Mouse (Mus musculus) erythroblast, adult 5-6 weeks (primary cell): ENCODE results near the gene Lilra6. TPM values are rescaled to one million over a fixed set of nuclear protein-coding genes. Genes with fewer than 3 reads are reported as not detected.
"Not testable (repeated sequence)": the region's sequence is repeated elsewhere in the genome, so short reads cannot be mapped to it uniquely, and the experiment has no call there.

Experiments
- ATAC-seq: replicated peaks from 2 replicates; pipeline ENCODE4 v1.8.0; 2016; ENCODE audit warnings: moderate number of reproducible peaks, mild to moderate bottlenecking, moderate TSS enrichment, inconsistent platforms; ENCODE audit not compliant: poor library complexity, low FRiP score, severe bottlenecking
- total RNA-seq, 2 experiments: library from RNA; stranded (forward) in 1 of 2; stranded (reverse) in 1 of 2; fragments of 150-400 nt in 1 of 2; fragments of 200-764, 138-1000 nt in 1 of 2; gene quantifications; 2 replicates each; pipeline versions ENCODE4 v1.2.3 to v1.2.4; 2015 to 2017; ENCODE audit warnings: low replicate concordance in 2 of 2

Lilra6 gene
- 13.6 and 20.8 TPM in 2 replicates for total RNA-seq (2015; ENCODE audit: low replicate concordance)
- total RNA-seq (2017; ENCODE audit: low replicate concordance) = 3.1 and 3.9 TPM in 2 replicates

DNA sequence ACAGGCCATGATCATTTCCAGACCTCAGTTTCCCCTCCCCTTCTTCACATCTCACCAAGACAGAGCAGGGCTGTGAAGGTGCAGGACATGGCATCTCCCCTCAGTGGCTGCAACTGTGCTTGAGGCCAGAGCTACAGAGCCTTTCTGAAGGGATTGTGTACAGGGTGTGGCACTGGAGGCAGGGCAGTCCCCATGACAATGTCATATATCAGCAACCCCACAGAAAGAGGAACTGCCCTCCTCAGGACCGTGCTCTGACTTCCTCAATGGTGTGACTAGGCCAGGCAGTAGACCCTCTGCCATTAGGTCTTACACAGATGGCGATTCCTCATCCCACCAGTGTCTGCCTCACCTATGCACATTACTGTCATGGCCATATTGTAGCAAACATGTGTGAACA lies at the start of gene Lilra6:
Gene Lilra6 (minus strand): TSS at position 117 of the 400 bp plus-strand sequence.
- ATAC-seq = not testable (repeated sequence)

DNA sequence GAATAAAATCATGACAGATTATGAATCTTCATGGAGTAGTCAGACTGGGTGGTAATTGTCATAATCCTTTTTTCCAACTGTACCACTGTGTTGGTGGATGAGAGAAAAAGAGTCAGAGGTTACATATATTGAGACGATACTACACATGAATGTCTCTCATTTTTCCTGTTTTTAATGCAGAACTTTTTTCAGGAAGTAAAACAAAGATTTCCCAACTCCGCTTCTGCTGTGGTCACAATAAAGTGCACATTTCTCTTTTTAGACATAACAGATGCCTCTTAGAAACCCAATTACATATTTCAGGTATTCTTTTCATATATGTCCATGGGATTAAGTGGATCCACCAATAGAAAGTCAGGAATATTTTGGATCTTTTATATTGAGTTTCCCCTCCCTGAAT lies 46.7 kb upstream of the Lilra6 start:
- ATAC-seq = no peak

DNA sequence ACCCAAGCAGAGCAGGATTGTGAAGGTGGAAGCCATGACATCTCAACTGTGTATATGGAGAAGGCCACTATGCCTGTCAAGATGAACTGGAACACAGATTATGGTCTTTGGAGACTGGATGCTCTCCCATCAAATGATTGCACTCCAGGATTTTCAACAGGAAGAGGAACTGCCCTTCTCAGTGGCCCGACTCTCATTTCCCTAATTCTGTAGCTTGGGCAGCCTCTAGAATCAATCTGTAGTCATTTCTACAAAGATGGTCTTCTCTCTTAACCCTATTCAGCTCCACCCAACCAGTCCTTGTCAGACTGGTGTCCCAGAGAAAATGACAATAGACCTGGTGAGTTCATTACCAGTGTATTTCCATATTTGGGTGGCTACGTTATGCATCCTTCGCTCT lies 42.1 kb upstream of the Lilra6 start:
- no peak for ATAC-seq

DNA sequence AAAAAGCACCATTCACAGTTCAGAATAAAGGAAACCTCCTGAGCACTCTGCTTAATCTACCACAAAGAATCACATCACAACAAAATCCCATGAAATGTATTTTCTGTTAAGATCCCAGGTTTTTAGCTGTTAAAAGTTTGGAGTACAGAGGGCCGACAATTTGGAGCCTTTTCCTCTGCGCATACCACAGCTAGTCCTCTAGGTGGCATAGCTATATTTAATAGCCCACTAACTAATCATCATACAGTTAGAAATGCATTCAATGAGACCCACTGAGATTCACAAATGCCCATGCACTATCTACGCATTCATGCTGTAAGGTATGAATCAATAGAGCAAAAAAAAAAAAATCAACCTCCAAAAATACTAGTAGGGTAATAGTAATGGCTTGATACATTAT lies 33.9 kb upstream of the Lilra6 start:
- no peak for ATAC-seq

DNA sequence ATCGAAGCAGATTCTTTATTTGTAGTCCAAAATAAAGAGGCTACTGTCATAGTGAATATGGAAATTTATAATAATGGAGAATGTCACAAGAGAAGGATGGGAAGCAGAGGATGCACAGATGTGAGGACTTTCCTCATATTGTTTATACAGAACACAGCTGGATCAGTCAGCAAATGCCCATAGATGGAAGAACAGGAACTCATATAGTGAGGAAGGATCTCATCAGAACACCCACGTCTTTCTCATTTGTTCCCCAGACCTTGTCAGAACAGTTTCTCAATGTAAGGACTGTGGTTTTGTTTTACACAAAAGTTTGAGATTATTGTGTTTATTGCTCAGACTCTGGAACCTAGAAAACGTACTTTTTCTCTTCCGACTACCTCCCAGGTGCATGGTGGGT lies 32.9 kb upstream of the Lilra6 start:
- no peak for ATAC-seq

DNA sequence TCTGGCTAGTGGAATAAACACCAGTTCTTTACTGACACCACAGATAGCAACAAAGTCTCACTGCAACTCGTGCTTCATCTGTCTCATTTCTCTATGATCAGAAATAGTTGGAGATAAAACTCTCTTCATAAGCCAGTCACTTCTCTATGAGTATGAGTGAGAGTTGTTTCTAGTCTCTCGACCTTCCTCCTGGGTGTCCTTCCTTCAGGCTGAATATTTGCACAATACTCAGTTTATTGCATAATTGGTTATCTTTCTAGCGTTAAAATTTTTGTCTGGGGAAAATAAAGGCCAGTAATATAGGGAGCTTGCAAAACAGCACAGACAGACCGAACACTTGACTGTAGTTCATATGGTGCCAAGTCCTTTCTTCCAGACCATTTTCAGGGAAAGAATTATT lies 30.8 kb upstream of the Lilra6 start:
- ATAC-seq = no peak

DNA sequence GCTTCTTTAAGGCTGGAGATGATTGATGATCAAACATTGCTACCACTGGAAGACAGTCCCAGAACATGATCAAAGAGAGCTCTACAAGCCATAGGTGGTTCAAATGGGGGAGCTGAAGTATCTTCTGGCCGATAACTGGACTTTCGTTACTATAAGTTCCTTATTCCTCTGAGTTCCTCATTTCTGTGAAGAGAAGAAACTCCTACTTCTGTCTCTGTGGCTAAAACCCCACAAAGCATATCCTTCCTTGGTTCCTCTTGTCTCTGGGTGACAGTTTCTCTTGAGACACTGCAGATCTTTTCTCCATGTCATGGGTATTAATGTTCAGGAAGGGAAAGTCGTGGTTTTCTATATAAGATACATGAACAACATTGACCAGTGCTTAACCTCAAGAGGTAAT lies 25.6 kb upstream of the Lilra6 start:
- ATAC-seq = no peak

DNA sequence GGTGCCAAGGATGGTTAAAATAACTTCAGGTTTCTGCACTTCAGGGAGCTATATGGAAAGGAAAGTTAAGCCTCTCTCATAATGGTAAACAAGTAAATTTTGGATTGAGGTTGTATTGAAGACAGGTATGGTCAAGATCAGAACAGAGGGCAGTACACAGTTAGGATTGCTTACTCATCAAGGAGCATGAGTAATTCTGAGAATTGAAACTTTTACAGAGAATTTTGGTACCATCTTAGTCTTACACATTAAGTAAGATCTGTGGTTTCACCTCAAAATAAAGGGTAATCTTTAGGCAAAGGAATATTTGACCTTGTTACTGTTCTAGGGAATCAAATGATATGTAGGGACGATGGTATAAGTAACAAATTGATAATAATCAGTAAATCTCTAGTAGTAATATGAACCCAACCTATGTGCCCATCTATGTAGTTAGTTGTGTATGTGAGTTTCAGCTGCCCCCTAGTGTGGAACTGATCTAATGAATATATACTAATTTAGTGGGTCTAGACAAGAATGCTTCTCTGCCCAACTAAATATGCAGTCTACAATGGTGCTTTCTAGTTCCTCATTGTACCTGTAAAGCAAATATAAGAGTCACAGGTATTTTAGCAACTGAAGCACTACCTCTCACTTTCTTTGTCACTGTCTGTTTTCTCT lies 24.7 kb upstream of the Lilra6 start:
- no peak for ATAC-seq

DNA sequence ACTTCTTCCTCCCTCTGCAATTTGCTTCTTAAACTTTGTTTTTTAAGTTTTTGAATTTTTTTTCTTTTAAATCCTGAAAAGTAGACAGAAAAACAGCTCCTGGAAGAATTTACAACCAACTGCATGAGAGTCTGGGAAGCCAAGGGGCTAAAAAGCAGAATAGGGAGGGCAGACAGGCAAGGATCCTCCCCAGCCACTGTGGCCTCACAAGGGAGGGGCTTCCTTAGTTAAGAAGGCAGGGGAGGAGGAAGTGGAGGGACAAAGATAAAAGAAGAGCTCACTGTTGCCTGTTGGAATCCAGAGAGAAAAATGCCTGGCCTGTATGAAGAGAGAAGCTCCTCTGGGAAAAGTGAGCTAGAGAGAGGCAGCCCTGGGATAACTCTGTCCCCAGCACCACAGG lies 20.2 kb upstream of the Lilra6 start:
- not testable (repeated sequence) for ATAC-seq

DNA sequence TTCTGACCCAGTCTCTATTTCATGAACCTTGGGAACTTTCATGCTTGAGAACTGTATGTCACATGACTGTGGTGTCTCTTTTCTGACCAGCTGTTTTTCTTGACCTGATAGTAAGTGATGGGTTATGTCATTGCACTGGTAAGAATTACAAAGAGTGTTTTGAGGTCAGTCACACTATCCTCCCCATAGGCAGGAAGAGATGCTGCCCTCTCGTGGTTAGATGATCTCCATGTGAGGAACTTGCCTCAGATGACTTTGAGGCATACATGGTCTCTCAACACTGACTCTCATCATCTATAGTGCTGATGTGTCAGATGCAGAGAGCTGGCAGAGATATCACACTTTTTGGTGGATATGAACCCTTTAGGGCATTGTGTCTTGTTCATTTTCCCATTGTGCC lies 11.6 kb downstream of the Lilra6 start:
- ATAC-seq = no peak

DNA sequence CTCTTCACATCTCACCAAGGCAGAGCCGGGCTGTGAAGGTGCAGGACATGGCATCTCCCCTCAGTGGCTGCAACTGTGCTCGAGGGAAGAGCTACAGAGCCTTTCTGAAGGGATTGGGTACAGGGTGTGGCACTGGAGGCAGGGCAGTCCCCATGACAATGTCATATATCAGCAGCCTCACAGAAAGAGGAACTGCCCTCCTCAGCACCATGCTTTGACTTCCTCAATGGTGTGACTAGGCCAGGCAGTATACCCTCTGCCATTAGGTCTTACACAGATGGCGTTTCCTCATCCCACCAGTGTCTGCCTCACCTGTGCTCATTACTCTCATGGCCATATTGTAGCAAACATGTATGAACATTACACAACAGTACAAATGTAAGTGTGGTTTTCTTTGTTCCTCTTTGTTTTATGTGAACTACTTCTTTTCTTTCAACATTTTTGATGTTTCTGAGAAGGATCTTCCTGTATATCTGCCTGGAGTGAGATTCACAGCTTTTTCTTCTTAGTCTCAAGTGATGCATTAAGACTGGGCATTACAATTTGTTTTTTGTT lies 17.2 kb downstream of the Lilra6 start, which contains the start of gene Gm14548:
Gene Gm14548 (minus strand): TSS at position 85 of the 555 bp plus-strand sequence.
- not testable (repeated sequence) for ATAC-seq

DNA sequence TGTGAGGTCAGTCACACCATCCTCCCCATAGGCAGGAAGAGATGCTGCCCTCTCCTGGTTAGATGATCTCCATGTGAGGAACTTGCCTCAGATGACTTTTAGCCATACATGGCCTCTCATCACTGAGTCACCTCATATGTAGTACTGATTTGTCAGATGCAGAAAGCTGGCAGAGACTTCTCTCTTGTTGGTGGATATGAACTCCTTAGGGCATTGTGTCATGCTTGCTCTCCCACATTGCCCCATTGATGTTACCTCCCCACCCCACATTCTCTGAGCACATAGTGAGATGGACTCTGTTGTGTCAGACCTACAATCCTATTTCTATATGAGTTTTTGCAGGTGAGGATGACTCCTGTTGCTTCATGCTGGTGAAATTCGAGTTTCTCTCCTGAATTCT lies 40.3 kb downstream of the Lilra6 start:
- ATAC-seq = not testable (repeated sequence)

Other genes starting within 250 kb of the Lilra6 start
- 1.5 and 5.0 TPM in 2 replicates for gene Leng1, start 249.7 kb downstream of the Lilra6 start, total RNA-seq (2015; ENCODE audit: low replicate concordance)
- gene Leng1, start 249.7 kb downstream of the Lilra6 start, total RNA-seq (2017; ENCODE audit: low replicate concordance) = 1.7 and 2.6 TPM in 2 replicates
- 0.63 TPM in 1 of 2 replicates, not detected in the other for gene Tmc4, start 237.9 kb downstream of the Lilra6 start, total RNA-seq (2015; ENCODE audit: low replicate concordance)
- gene Tmc4, start 237.9 kb downstream of the Lilra6 start, total RNA-seq (2017; ENCODE audit: low replicate concordance) = 2.1 and 3.6 TPM in 2 replicates
- gene Tsen34, start 222.6 kb downstream of the Lilra6 start, total RNA-seq (2015; ENCODE audit: low replicate concordance) = 1.2 and 7.9 TPM in 2 replicates
- 1.3 and 3.2 TPM in 2 replicates for gene Tsen34, start 222.6 kb downstream of the Lilra6 start, total RNA-seq (2017; ENCODE audit: low replicate concordance)
- gene Mboat7, start 222.0 kb downstream of the Lilra6 start, total RNA-seq (2015; ENCODE audit: low replicate concordance) = 22.8 and 27.7 TPM in 2 replicates
- 6.1 and 8.4 TPM in 2 replicates for gene Mboat7, start 222.0 kb downstream of the Lilra6 start, total RNA-seq (2017; ENCODE audit: low replicate concordance)
- 418 and 419 TPM in 2 replicates for gene Rps9, start 211.5 kb downstream of the Lilra6 start, total RNA-seq (2015; ENCODE audit: low replicate concordance)
- 230 and 442 TPM in 2 replicates for gene Rps9, start 211.5 kb downstream of the Lilra6 start, total RNA-seq (2017; ENCODE audit: low replicate concordance)
- gene Pirb, start 195.1 kb downstream of the Lilra6 start, total RNA-seq (2015; ENCODE audit: low replicate concordance) = 44.4 and 48.7 TPM in 2 replicates
- 10.7 and 16.3 TPM in 2 replicates for gene Pirb, start 195.1 kb downstream of the Lilra6 start, total RNA-seq (2017; ENCODE audit: low replicate concordance)
- 2.1 TPM in 1 of 2 replicates, not detected in the other for gene Gm15448, start 89.8 kb downstream of the Lilra6 start, total RNA-seq (2015; ENCODE audit: low replicate concordance)
- gene Gm15448, start 89.8 kb downstream of the Lilra6 start, total RNA-seq (2017; ENCODE audit: low replicate concordance) = 1.6 and 3.8 TPM in 2 replicates
- gene Pira2, start 70.5 kb downstream of the Lilra6 start, total RNA-seq (2015; ENCODE audit: low replicate concordance) = 11.3 and 12.5 TPM in 2 replicates
- 7.4 and 7.9 TPM in 2 replicates for gene Pira2, start 70.5 kb downstream of the Lilra6 start, total RNA-seq (2017; ENCODE audit: low replicate concordance)
- 7.5 and 8.8 TPM in 2 replicates for gene Gm14548, start 17.4 kb downstream of the Lilra6 start, total RNA-seq (2015; ENCODE audit: low replicate concordance)
- gene Gm14548, start 17.4 kb downstream of the Lilra6 start, total RNA-seq (2017; ENCODE audit: low replicate concordance) = 7.4 and 8.4 TPM in 2 replicates
- 16.5 and 25.6 TPM in 2 replicates for gene Lair1, start 147.7 kb upstream of the Lilra6 start, total RNA-seq (2015; ENCODE audit: low replicate concordance)
- gene Lair1, start 147.7 kb upstream of the Lilra6 start, total RNA-seq (2017; ENCODE audit: low replicate concordance) = 9.6 and 13.4 TPM in 2 replicates
- not detected in 2 replicates for gene Ttyh1, start 203.9 kb upstream of the Lilra6 start, total RNA-seq (2015; ENCODE audit: low replicate concordance)
- gene Ttyh1, start 203.9 kb upstream of the Lilra6 start, total RNA-seq (2017; ENCODE audit: low replicate concordance) = 0.28 and 3.0 TPM in 2 replicates
- 147 and 153 TPM in 2 replicates for gene Leng8, start 221.5 kb upstream of the Lilra6 start, total RNA-seq (2015; ENCODE audit: low replicate concordance)
- gene Leng8, start 221.5 kb upstream of the Lilra6 start, total RNA-seq (2017; ENCODE audit: low replicate concordance) = 144 and 160 TPM in 2 replicates
- gene Leng9, start 234.9 kb upstream of the Lilra6 start, total RNA-seq (2015; ENCODE audit: low replicate concordance) = not detected in 2 replicates
- gene Leng9, start 234.9 kb upstream of the Lilra6 start, total RNA-seq (2017; ENCODE audit: low replicate concordance) = 0.77 and 1.7 TPM in 2 replicates
- not detected in 2 replicates for gene Cdc42ep5, start 249.4 kb upstream of the Lilra6 start, total RNA-seq (2015; ENCODE audit: low replicate concordance)
- not detected in 2 replicates for gene Cdc42ep5, start 249.4 kb upstream of the Lilra6 start, total RNA-seq (2017; ENCODE audit: low replicate concordance)